Mouse (Mus musculus) embryonic stem cell, embryonic (primary cell): ENCODE data around the gene Gsdme.

Experiments
- CTCF ChIA-PET, 4 experiments: fragments of 300-600 bp in 2 of 4; fragments of 350-600 bp in 2 of 4; sonication (Branson Sonifier 250); formaldehyde crosslinking; loops; one replicate each; lab custom pipeline; 2022; ENCODE audit warnings: inconsistent platforms in 2 of 4; lab: Charles Lee
- POLR2A ChIA-PET, 4 experiments: fragments of 300-600 bp in 2 of 4; fragments of 350-600 bp in 2 of 4; sonication (Branson Sonifier 250); formaldehyde crosslinking; loops; one replicate each; lab custom pipeline; 2022; ENCODE audit warnings: antibody characterized with exemption in 4 of 4, inconsistent platforms in 1 of 4; lab: Charles Lee

The Gsdme gene

DNA sequence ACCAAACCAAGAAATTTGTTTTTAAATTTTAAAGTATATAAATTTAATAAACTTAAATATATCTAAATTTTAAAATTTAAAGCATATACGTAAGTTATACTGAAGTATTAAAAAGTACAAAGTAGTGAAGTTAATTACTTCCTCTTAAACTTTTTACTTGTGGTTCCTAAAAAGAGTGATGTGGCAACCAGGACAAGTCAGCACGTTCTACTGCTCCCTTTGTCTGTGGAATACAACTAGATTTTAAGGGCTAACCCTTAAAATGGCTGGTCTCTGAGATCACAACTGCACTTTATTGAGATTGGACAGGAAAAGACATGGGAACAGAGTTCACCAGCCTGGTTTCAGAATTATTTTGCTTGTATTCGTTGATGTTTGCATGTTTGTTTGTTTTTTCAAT is 100.6 kb downstream of the Gsdme start:
- ChIA-PET CTCF (no interaction called here), POLR2A (no interaction called here)

DNA sequence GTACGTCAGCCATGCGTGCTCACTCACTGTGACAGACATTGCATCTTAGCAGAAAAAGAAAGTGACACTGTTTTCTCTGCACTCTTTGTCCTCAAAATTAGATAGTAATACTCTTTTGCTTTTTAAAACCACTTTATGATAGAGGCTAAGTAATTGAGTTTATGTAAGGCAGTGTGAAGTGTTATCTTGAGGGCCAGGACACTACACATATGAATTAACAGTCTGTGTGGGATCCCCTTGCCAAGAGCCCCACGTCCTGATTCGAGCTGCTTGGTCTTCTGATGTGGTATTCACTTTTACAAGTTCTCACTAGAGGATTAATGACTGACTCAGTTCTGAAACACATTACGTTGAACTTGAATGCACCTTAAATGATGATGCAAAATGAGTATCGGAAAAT is 103.8 kb downstream of the Gsdme start:
- POLR2A ChIA-PET, result no interaction called here
- CTCF ChIA-PET, result no interaction called here

DNA sequence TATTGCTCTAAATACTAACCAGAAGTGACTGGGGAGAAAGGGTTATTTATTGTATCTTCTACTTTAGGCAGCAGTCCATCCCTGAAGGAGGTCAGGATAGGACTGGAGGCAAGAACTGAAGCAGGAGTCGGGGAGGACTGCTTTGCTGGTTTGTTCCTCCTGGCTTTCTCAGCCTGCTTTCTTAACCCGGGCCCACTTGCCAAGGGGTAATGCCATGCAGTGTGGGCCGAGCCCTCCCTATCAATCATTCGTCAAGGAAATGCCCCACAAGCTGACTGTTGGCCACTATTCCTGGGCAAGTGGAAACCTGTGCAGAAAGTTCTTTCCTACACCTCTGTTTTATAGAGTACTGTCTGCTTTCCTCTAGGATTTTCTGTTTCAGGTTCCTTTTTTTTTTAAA is 114.3 kb downstream of the Gsdme start:
- ChIA-PET CTCF (no interaction called here), POLR2A (no interaction called here)

DNA sequence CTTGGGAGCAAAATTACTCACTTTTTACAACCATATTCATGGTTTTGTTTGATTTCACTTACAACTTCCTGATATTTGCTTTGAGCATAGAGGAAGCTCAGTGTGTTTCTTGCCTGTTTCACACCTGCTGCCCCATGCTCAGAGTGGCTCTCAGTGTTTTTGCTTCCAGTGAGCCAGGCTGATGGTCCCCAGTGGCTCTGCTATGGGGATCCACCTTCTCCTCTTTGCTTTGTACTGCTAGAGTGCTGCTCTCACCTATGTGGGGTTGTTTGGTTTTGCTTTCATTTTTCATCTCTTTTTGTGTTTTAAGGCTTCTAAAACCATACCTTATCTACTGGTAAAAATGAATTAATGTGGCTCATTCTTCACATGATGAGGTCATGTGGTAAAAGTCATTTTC is 117.5 kb downstream of the Gsdme start:
- CTCF ChIA-PET, result no interaction called here
- POLR2A ChIA-PET, result no interaction called here

DNA sequence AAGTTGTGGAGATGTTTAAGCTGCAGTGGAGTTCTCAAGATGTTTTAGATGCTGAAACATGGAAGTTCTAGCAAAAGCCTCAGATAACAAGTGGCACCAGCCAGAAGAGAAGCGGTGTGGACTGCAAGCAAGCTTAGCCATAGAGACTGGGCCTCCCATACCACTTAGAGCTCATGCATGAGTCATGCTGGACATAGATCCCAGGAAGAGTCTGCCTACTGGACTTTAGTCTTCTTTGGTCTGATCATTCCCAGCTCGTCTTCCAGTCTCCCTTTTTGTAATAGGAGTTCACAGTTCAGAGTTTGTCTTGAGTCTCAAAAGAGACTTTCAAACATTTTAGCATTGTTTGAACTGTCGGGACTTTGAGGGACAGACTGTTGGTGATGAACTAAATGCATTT is 124.1 kb downstream of the Gsdme start:
- POLR2A ChIA-PET, result interaction anchor here in 2 of 4 experiments (0.7 to 2.0 kb wide), 3 partner anchors 18 to 23 kb away, joined by 3 to 7 read pairs (median 5); no protein-coding TSS in a partner anchor
- CTCF ChIA-PET, result no interaction called here
